Mouse (Mus musculus) liver, embryonic 11.5 days (tissue): ENCODE data around the gene Cst10. TPM values are rescaled to one million over a fixed set of nuclear protein-coding genes. Genes with fewer than 3 reads are reported as not detected.

ENCODE experiments used
- ATAC-seq: fragments of 200-750 bp; cut with Nextera tagmentation; replicated peaks from 2 replicates; pipeline ENCODE4 v1.8.0; 2017; ENCODE audit warnings: moderate number of reproducible peaks, mild to moderate bottlenecking, moderate TSS enrichment, moderate library complexity; ENCODE audit not compliant: low FRiP score
- DNase-seq: peaks from one replicate; pipeline ENCODE4 v3.0.0-alpha.2; 2017; ENCODE audit warnings: low spot score
- H3K27ac ChIP-seq: fragments of 300-500 bp; sonication (generic); 2 replicates; pipeline ENCODE4 v1.5.1; 2014; ENCODE audit warnings: mild to moderate bottlenecking, low read depth, low read length, control low read depth
- H3K27me3 ChIP-seq: fragments of 300-500 bp; sonication (generic); replicated peaks from 2 replicates; pipeline ENCODE4 v1.6.1; 2014; ENCODE audit warnings: low read length, mixed read lengths; ENCODE audit not compliant: control insufficient read depth, insufficient read depth
- H3K36me3 ChIP-seq: fragments of 300-500 bp; sonication (generic); 2 replicates; pipeline ENCODE4 v1.6.1; 2014; ENCODE audit warnings: mild to moderate bottlenecking, low read length, moderate library complexity, mixed read lengths; ENCODE audit not compliant: control insufficient read depth, insufficient read depth
- H3K4me1 ChIP-seq: fragments of 300-500 bp; sonication (generic); replicated peaks from 2 replicates; pipeline ENCODE4 v1.6.1; 2014; ENCODE audit warnings: low read length, mixed read lengths; ENCODE audit not compliant: control insufficient read depth, insufficient read depth
- H3K4me2 ChIP-seq: fragments of 300-500 bp; sonication (generic); 2 replicates; pipeline ENCODE4 v1.6.1; 2014; ENCODE audit warnings: mild to moderate bottlenecking, control low read depth, moderate library complexity
- H3K4me3 ChIP-seq: fragments of 300-500 bp; sonication (generic); 2 replicates; pipeline ENCODE4 v1.5.1; 2014; ENCODE audit warnings: low read depth, low read length, control low read depth
- H3K9ac ChIP-seq: fragments of 300-500 bp; sonication (generic); 2 replicates; pipeline ENCODE4 v1.6.1; 2014; ENCODE audit warnings: low read depth, low read length, control low read depth
- H3K9me3 ChIP-seq: fragments of 300-500 bp; sonication (generic); 2 replicates; pipeline ENCODE4 v1.6.1; 2016; ENCODE audit warnings: low read length, inconsistent platforms, mixed read lengths; ENCODE audit not compliant: control insufficient read depth
- WGBS: fragments of 180-500 bp; shearing (Covaris S2); extraction: QIAGEN DNeasy Blood & Tissue Kit; methylation state at CpG from one replicate; pipeline ENCODE4 v1.1.7; 2014; 5-methylcytosine and 5-hydroxymethylcytosine counted together
- polyA plus RNA-seq: library from polyadenylated mRNA; unstranded; fragments of >200 nt; fragmentation: Nextera tagmentation; extraction: Ambion mirVana; gene quantifications from 2 replicates; pipeline ENCODE4 v1.2.1, GENCODE M21; 2014

Gene Cst10
- not detected in 2 replicates for polyA plus RNA-seq

- WGBS, result 77% methylated on average over 1 of the region's 1 CpGs
- DNase-seq (no peak), ATAC-seq (no peak)
- H3K36me3 ChIP-seq, result no peaks in the 10 kb centered on the region
- H3K4me3 ChIP-seq, result no peak within 1 kb of the TSS
- H3K27ac ChIP-seq, result no peak within 1 kb of the TSS
- H3K4me1 ChIP-seq, result no peaks in the 10 kb centered on the region
- H3K4me2 ChIP-seq, result no peak within 1 kb of the TSS
- no peak within 1 kb of the TSS for H3K9ac ChIP-seq
- no peaks in the 10 kb centered on the region for H3K9me3 ChIP-seq
- no peaks in the 10 kb centered on the region for H3K27me3 ChIP-seq
Measured at GRCm38 (mm10) chr2:149404757-149405156, at the start of gene Cst10. Gene Cst10, plus strand, starts transcription at chr2:149405057.

- DNase-seq (no peak), ATAC-seq (no peak)
- no peaks in the 10 kb centered on the region for H3K36me3 ChIP-seq
- no peak overlapping the region for H3K4me3 ChIP-seq
- WGBS, result 52% methylated on average over 3 of the region's 3 CpGs
- no peak overlapping the region for H3K27ac ChIP-seq
- no peak overlapping the region for H3K9ac ChIP-seq
- H3K9me3 ChIP-seq, result 0 out of 2 replicates have a peak, but pooled peaks cover 2% of the 10 kb centered on the region
- no peaks in the 10 kb centered on the region for H3K27me3 ChIP-seq
- no peak overlapping the region for H3K4me2 ChIP-seq
- H3K4me1 ChIP-seq, result no peaks in the 10 kb centered on the region
Measured at GRCm38 (mm10) chr2:149392951-149393350, 11.9 kb upstream of the Cst10 start.

- Histone ChIP-seq H3K9ac (no peak overlapping the region), H3K36me3 (no peaks in the 10 kb centered on the region), H3K4me3 (no peak overlapping the region), H3K4me2 (no peak overlapping the region), H3K4me1 (no peaks in the 10 kb centered on the region), H3K9me3 (no peaks in the 10 kb centered on the region), H3K27ac (no peak overlapping the region), H3K27me3 (no peaks in the 10 kb centered on the region)
- ATAC-seq, result no peak
- 20% methylated on average over 3 of the region's 4 CpGs for WGBS
- no peak for DNase-seq
Measured at GRCm38 (mm10) chr2:149422564-149422963, 17.7 kb downstream of the Cst10 start.
